Mouse (Mus musculus): ENCODE results near the gene Klhdc7a. TPM values are rescaled to one million over a fixed set of nuclear protein-coding genes. Genes with fewer than 3 reads are reported as not detected.
"Not testable (repeated sequence)": the region's sequence is repeated elsewhere in the genome, so short reads cannot be mapped to it uniquely, and the experiment has no call there.

Klhdc7a gene
- polyA plus RNA-seq, 1 experiment from 2014 or later = 0.03 TPM

GRCm38 (mm10) chr4:139963911-139964310 is 3.9 kb downstream of the Klhdc7a start:
- Histone ChIP-seq H3K4me2 (no peak overlapping the region), H3K9ac (ENCODE audit: low read depth, low read length) (no peak overlapping the region), H3K36me3 (ENCODE audit: control insufficient read depth, insufficient read depth, low read length) (no peaks in the 10 kb centered on the region), H3K27ac (ENCODE audit: low read depth, low read length) (no peak overlapping the region), H3K4me1 (replicated peaks; ENCODE audit: control insufficient read depth, insufficient read depth, low read length) (0 out of 2 replicates have a peak, but pooled peaks cover 2% of the 10 kb centered on the region), H3K9me3 (ENCODE audit: control insufficient read depth, low read length) (no peaks in the 10 kb centered on the region), H3K27me3 (replicated peaks; ENCODE audit: control insufficient read depth, insufficient read depth, low read length) (no peaks in the 10 kb centered on the region), H3K4me3 (ENCODE audit: low read depth, low read length) (no peak overlapping the region)
- WGBS = 79% methylated on average over 5 of the region's 5 CpGs
- no peak for DNase-seq (ENCODE audit: low spot score)
- ATAC-seq (replicated peaks; ENCODE audit: low FRiP score) = no peak

GRCm38 (mm10) chr4:139963059-139963458 is 4.8 kb downstream of the Klhdc7a start:
- Histone ChIP-seq H3K4me1 (replicated peaks; ENCODE audit: control insufficient read depth, insufficient read depth, low read length) (0 out of 2 replicates have a peak, but pooled peaks cover 2% of the 10 kb centered on the region), H3K9me3 (ENCODE audit: control insufficient read depth, low read length) (no peaks in the 10 kb centered on the region), H3K27me3 (replicated peaks; ENCODE audit: control insufficient read depth, insufficient read depth, low read length) (no peaks in the 10 kb centered on the region), H3K4me3 (ENCODE audit: low read depth, low read length) (no peak overlapping the region), H3K9ac (ENCODE audit: low read depth, low read length) (no peak overlapping the region), H3K4me2 (no peak overlapping the region), H3K36me3 (ENCODE audit: control insufficient read depth, insufficient read depth, low read length) (no peaks in the 10 kb centered on the region), H3K27ac (ENCODE audit: low read depth, low read length) (no peak overlapping the region)
- 68% methylated on average over 8 of the region's 8 CpGs for WGBS
- DNase-seq (ENCODE audit: low spot score) (no peak), ATAC-seq (replicated peaks; ENCODE audit: low FRiP score) (no peak)

- ATAC-seq (replicated peaks; ENCODE audit: low FRiP score) (no peak), DNase-seq (ENCODE audit: low spot score) (no peak)
- no peak overlapping the region for H3K4me3 ChIP-seq (ENCODE audit: low read depth, low read length)
- WGBS = 83% methylated on average over 8 of the region's 8 CpGs
- no peak overlapping the region for H3K4me2 ChIP-seq
- no peaks in the 10 kb centered on the region for H3K9me3 ChIP-seq (ENCODE audit: control insufficient read depth, low read length)
- H3K9ac ChIP-seq (ENCODE audit: low read depth, low read length) = no peak overlapping the region
- H3K27me3 ChIP-seq (replicated peaks; ENCODE audit: control insufficient read depth, insufficient read depth, low read length) = no peaks in the 10 kb centered on the region
- H3K4me1 ChIP-seq (replicated peaks; ENCODE audit: control insufficient read depth, insufficient read depth, low read length) = no peaks in the 10 kb centered on the region
- no peak overlapping the region for H3K27ac ChIP-seq (ENCODE audit: low read depth, low read length)
- no peaks in the 10 kb centered on the region for H3K36me3 ChIP-seq (ENCODE audit: control insufficient read depth, insufficient read depth, low read length)
These were observed 6.0 kb downstream of the Klhdc7a start for GRCm38 (mm10) chr4:139961816-139962215.

- 81% methylated on average over 11 of the region's 11 CpGs for WGBS
- H3K36me3 ChIP-seq (ENCODE audit: control insufficient read depth, insufficient read depth, low read length); H3K4me2 ChIP-seq; H3K9ac ChIP-seq (ENCODE audit: low read depth, low read length); H3K27ac ChIP-seq (ENCODE audit: low read depth, low read length); ATAC-seq (replicated peaks; ENCODE audit: low FRiP score); H3K27me3 ChIP-seq (replicated peaks; ENCODE audit: control insufficient read depth, insufficient read depth, low read length); H3K4me3 ChIP-seq (ENCODE audit: low read depth, low read length); DNase-seq (ENCODE audit: low spot score); H3K9me3 ChIP-seq (ENCODE audit: control insufficient read depth, low read length); H3K4me1 ChIP-seq (replicated peaks; ENCODE audit: control insufficient read depth, insufficient read depth, low read length): not testable (repeated sequence)
These were observed 6.5 kb downstream of the Klhdc7a start for GRCm38 (mm10) chr4:139961329-139961728.

GRCm38 (mm10) chr4:139960724-139961315 is 7.0 kb downstream of the Klhdc7a start:
- no peak for ATAC-seq (replicated peaks; ENCODE audit: low FRiP score)
- no peaks in the 10 kb centered on the region for H3K9me3 ChIP-seq (ENCODE audit: control insufficient read depth, low read length)
- H3K4me1 ChIP-seq (replicated peaks; ENCODE audit: control insufficient read depth, insufficient read depth, low read length) = no peaks in the 10 kb centered on the region
- no peak for DNase-seq (ENCODE audit: low spot score)
- H3K4me3 ChIP-seq (ENCODE audit: low read depth, low read length) = no peak overlapping the region
- H3K36me3 ChIP-seq (ENCODE audit: control insufficient read depth, insufficient read depth, low read length) = no peaks in the 10 kb centered on the region
- 81% methylated on average over 10 of the region's 10 CpGs for WGBS
- no peak overlapping the region for H3K4me2 ChIP-seq
- H3K9ac ChIP-seq (ENCODE audit: low read depth, low read length) = no peak overlapping the region
- H3K27me3 ChIP-seq (replicated peaks; ENCODE audit: control insufficient read depth, insufficient read depth, low read length) = no peaks in the 10 kb centered on the region
- no peak overlapping the region for H3K27ac ChIP-seq (ENCODE audit: low read depth, low read length)

GRCm38 (mm10) chr4:139960086-139960713 is 7.6 kb downstream of the Klhdc7a start:
- no peak overlapping the region for H3K9ac ChIP-seq (ENCODE audit: low read depth, low read length)
- no peak overlapping the region for H3K4me3 ChIP-seq (ENCODE audit: low read depth, low read length)
- DNase-seq (ENCODE audit: low spot score) (no peak), ATAC-seq (replicated peaks; ENCODE audit: low FRiP score) (no peak)
- H3K4me2 ChIP-seq = no peak overlapping the region
- H3K9me3 ChIP-seq (ENCODE audit: control insufficient read depth, low read length) = no peaks in the 10 kb centered on the region
- H3K36me3 ChIP-seq (ENCODE audit: control insufficient read depth, insufficient read depth, low read length) = no peaks in the 10 kb centered on the region
- no peak overlapping the region for H3K27ac ChIP-seq (ENCODE audit: low read depth, low read length)
- no peaks in the 10 kb centered on the region for H3K27me3 ChIP-seq (replicated peaks; ENCODE audit: control insufficient read depth, insufficient read depth, low read length)
- H3K4me1 ChIP-seq (replicated peaks; ENCODE audit: control insufficient read depth, insufficient read depth, low read length) = no peaks in the 10 kb centered on the region
- WGBS = 82% methylated on average over 12 of the region's 12 CpGs

- no peak overlapping the region for H3K4me3 ChIP-seq (ENCODE audit: low read depth, low read length)
- ATAC-seq (replicated peaks; ENCODE audit: low FRiP score) = no peak
- 88% methylated on average over 3 of the region's 3 CpGs for whole genome bisulfite sequencing
- no peaks in the 10 kb centered on the region for H3K27me3 ChIP-seq (replicated peaks; ENCODE audit: control insufficient read depth, insufficient read depth, low read length)
- no peaks in the 10 kb centered on the region for H3K4me1 ChIP-seq (replicated peaks; ENCODE audit: control insufficient read depth, insufficient read depth, low read length)
- no peak for DNase-seq (ENCODE audit: low spot score)
- H3K4me2 ChIP-seq = no peak overlapping the region
- H3K9me3 ChIP-seq (ENCODE audit: control insufficient read depth, low read length) = no peaks in the 10 kb centered on the region
- no peak overlapping the region for H3K27ac ChIP-seq (ENCODE audit: low read depth, low read length)
- no peak overlapping the region for H3K9ac ChIP-seq (ENCODE audit: low read depth, low read length)
- no peaks in the 10 kb centered on the region for H3K36me3 ChIP-seq (ENCODE audit: control insufficient read depth, insufficient read depth, low read length)
These were observed 8.6 kb downstream of the Klhdc7a start for GRCm38 (mm10) chr4:139959188-139959587.

GRCm38 (mm10) chr4:139950876-139951485 is 16.8 kb downstream of the Klhdc7a start:
- 42% methylated on average over 6 of the region's 7 CpGs for WGBS
- DNase-seq (ENCODE audit: low spot score) (no peak), ATAC-seq (replicated peaks; ENCODE audit: low FRiP score) (no peak)
- Histone ChIP-seq H3K9me3 (ENCODE audit: control insufficient read depth, low read length) (no peaks in the 10 kb centered on the region), H3K4me1 (replicated peaks; ENCODE audit: control insufficient read depth, insufficient read depth, low read length) (no peaks in the 10 kb centered on the region), H3K9ac (ENCODE audit: low read depth, low read length) (no peak overlapping the region), H3K27ac (ENCODE audit: low read depth, low read length) (no peak overlapping the region), H3K36me3 (ENCODE audit: control insufficient read depth, insufficient read depth, low read length) (no peaks in the 10 kb centered on the region), H3K4me2 (no peak overlapping the region), H3K4me3 (ENCODE audit: low read depth, low read length) (no peak overlapping the region), H3K27me3 (replicated peaks; ENCODE audit: control insufficient read depth, insufficient read depth, low read length) (no peaks in the 10 kb centered on the region)

- no peaks in the 10 kb centered on the region for H3K4me1 ChIP-seq (replicated peaks; ENCODE audit: control insufficient read depth, insufficient read depth, low read length)
- H3K4me2 ChIP-seq = peak overlapping the region; percentile 51
- no peaks in the 10 kb centered on the region for H3K9me3 ChIP-seq (ENCODE audit: control insufficient read depth, low read length)
- no peaks in the 10 kb centered on the region for H3K27me3 ChIP-seq (replicated peaks; ENCODE audit: control insufficient read depth, insufficient read depth, low read length)
- no peak overlapping the region for H3K4me3 ChIP-seq (ENCODE audit: low read depth, low read length)
- DNase-seq (ENCODE audit: low spot score) (no peak), ATAC-seq (replicated peaks; ENCODE audit: low FRiP score) (no peak)
- 4% methylated on average over 20 of the region's 20 CpGs for WGBS
- no peaks in the 10 kb centered on the region for H3K36me3 ChIP-seq (ENCODE audit: control insufficient read depth, insufficient read depth, low read length)
- H3K9ac ChIP-seq (ENCODE audit: low read depth, low read length) = no peak overlapping the region
- no peak overlapping the region for H3K27ac ChIP-seq (ENCODE audit: low read depth, low read length)
These were observed 17.4 kb downstream of the Klhdc7a start for GRCm38 (mm10) chr4:139950431-139950848.
